In the genomic region with DNA sequence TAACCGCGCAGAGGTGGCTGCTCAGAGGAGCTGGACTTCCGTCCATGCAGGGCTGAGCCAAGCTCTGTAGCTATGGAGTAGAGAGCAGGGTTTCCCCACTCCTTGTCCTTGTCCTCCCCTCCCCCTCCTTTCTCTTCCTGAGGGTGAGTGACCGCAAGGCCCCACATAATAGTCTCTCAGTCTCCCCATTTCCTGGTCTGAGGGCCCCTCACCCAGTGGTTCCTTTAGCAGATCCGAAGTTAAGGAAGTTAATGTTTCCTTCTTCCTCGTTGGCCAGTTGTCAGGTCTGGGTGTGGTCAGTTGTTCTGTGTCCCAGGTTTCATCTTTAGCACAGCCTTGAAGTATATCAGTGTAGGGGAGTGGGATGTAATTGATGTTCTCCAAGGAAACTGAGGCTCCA, we compare ENCODE assay signal across 16 mouse cellular contexts. TPM values are rescaled to one million over a fixed set of nuclear protein-coding genes. Genes with fewer than 3 reads are reported as not detected.
DNase-seq lines count a peak whose midpoint lies in the region; ATAC-seq and TF ChIP-seq lines count a peak whose summit lies in the region.
"Had no signal": no experiment of that assay in that cellular context is flagged by ENCODE, and none has a peak within 500 bp of the region (broad histone marks: within the 10 kb centered on the region; RNA-seq: fewer than 3 reads in every experiment).

No protein-coding gene starts in this region.

- no peak for DNase-seq in limb, embryonic 10.5 days (ENCODE audit: low spot score)
- DNase-seq in midbrain, embryonic 11.5 days (ENCODE audit: low spot score, missing footprints) = no peak
- DNase-seq in natural killer cell, adult 2 months (ENCODE audit: low spot score in 2 of 2) = no peak
- DNase-seq: adrenal gland, adult 2 months; cerebellum, adult 2 months; heart, adult 2 months; heart, postnatal 14 days; kidney, adult 9 months; liver, embryonic 13.5 days had no signal

- 0 out of 2 replicates have a peak overlapping the region, but pooled peaks have one; percentile 0 for H3K9ac ChIP-seq in limb, embryonic 15.5 days
- H3K9ac ChIP-seq in intestine, postnatal 0 days (ENCODE audit: low read depth, low read length) = no peak overlapping the region
- no peak overlapping the region for H3K9ac ChIP-seq in midbrain, embryonic 11.5 days (ENCODE audit: low read length)
- H3K9ac ChIP-seq: hindbrain, embryonic 14.5 days; liver, embryonic 13.5 days had no signal

- H3K4me2 ChIP-seq in limb, embryonic 15.5 days = no peak overlapping the region
- H3K4me2 ChIP-seq in intestine, postnatal 0 days (replicated peaks; ENCODE audit: low read depth) = no peak overlapping the region
- H3K4me2 ChIP-seq in midbrain, embryonic 11.5 days = no peak overlapping the region
- H3K4me2 ChIP-seq: hindbrain, embryonic 14.5 days; liver, embryonic 13.5 days had no signal

- no peaks in the 10 kb centered on the region for H3K9me3 ChIP-seq in limb, embryonic 15.5 days
- no peaks in the 10 kb centered on the region for H3K9me3 ChIP-seq in limb, embryonic 10.5 days (replicated peaks)
- H3K9me3 ChIP-seq in intestine, postnatal 0 days (ENCODE audit: control insufficient read depth) = no peaks in the 10 kb centered on the region
- H3K9me3 ChIP-seq in midbrain, embryonic 11.5 days (ENCODE audit: control insufficient read depth, low read length) = no peaks in the 10 kb centered on the region
- H3K9me3 ChIP-seq: forebrain, embryonic 10.5 days; G1E; liver, embryonic 13.5 days had no signal

- H3K4me3 ChIP-seq in limb, embryonic 15.5 days = no peak overlapping the region
- H3K4me3 ChIP-seq in limb, embryonic 10.5 days = no peak overlapping the region
- no peak overlapping the region for H3K4me3 ChIP-seq in bone marrow macrophage, adult 2 months (ENCODE audit: insufficient read depth, low read length)
- H3K4me3 ChIP-seq in intestine, postnatal 0 days (ENCODE audit: low read depth, low read length) = no peak overlapping the region
- no peak overlapping the region for H3K4me3 ChIP-seq in small intestine, adult 2 months (ENCODE audit: low read depth, low read length)
- H3K4me3 ChIP-seq in midbrain, embryonic 11.5 days (ENCODE audit: low read depth, low read length) = no peak overlapping the region
- H3K4me3 ChIP-seq: forebrain, embryonic 10.5 days; heart, adult 2 months; liver, embryonic 13.5 days had no signal

- no peaks in the 10 kb centered on the region for H3K27me3 ChIP-seq in limb, embryonic 15.5 days
- H3K27me3 ChIP-seq in limb, embryonic 10.5 days (ENCODE audit: low read depth, poor library complexity, severe bottlenecking) = no peaks in the 10 kb centered on the region
- H3K27me3 ChIP-seq in intestine, postnatal 0 days (replicated peaks; ENCODE audit: control insufficient read depth, insufficient read depth, low read length) = no peaks in the 10 kb centered on the region
- no peaks in the 10 kb centered on the region for H3K27me3 ChIP-seq in small intestine, adult 2 months (ENCODE audit: control insufficient read depth, insufficient read depth, low read length)
- H3K27me3 ChIP-seq in midbrain, embryonic 11.5 days (ENCODE audit: control insufficient read depth, insufficient read depth, low read length) = no peaks in the 10 kb centered on the region
- H3K27me3 ChIP-seq: liver, embryonic 13.5 days had no signal

- no peak for ATAC-seq in limb, embryonic 15.5 days (ENCODE audit: insufficient number of reproducible peaks, low FRiP score, low TSS enrichment, low read depth)
- ATAC-seq in intestine, postnatal 0 days = peak; percentile 68
- ATAC-seq in midbrain, embryonic 11.5 days (ENCODE audit: low FRiP score) = no peak

- no peaks in the 10 kb centered on the region for H3K4me1 ChIP-seq in limb, embryonic 15.5 days
- peaks cover 11% of the 10 kb centered on the region for H3K4me1 ChIP-seq in limb, embryonic 10.5 days
- peaks cover 42% of the 10 kb centered on the region for H3K4me1 ChIP-seq in bone marrow macrophage, adult 2 months (ENCODE audit: control insufficient read depth, insufficient read depth, low read length)
- no peaks in the 10 kb centered on the region for H3K4me1 ChIP-seq in intestine, postnatal 0 days (replicated peaks; ENCODE audit: control insufficient read depth, insufficient read depth, low read length)
- peaks cover 11% of the 10 kb centered on the region for H3K4me1 ChIP-seq in small intestine, adult 2 months (ENCODE audit: control insufficient read depth, insufficient read depth, insufficient read length, low read length)
- H3K4me1 ChIP-seq in midbrain, embryonic 11.5 days (ENCODE audit: control insufficient read depth, insufficient read depth, low read length) = no peaks in the 10 kb centered on the region
- H3K4me1 ChIP-seq: forebrain, embryonic 10.5 days had no signal

- peaks cover 38% of the 10 kb centered on the region for H3K36me3 ChIP-seq in limb, embryonic 15.5 days
- peaks cover 43% of the 10 kb centered on the region for H3K36me3 ChIP-seq in limb, embryonic 10.5 days
- peaks cover 21% of the 10 kb centered on the region for H3K36me3 ChIP-seq in intestine, postnatal 0 days (ENCODE audit: control insufficient read depth, insufficient read depth)
- H3K36me3 ChIP-seq in small intestine, adult 2 months (ENCODE audit: control insufficient read depth, insufficient read depth, low read length) = peaks cover 3% of the 10 kb centered on the region
- H3K36me3 ChIP-seq in midbrain, embryonic 11.5 days (ENCODE audit: control insufficient read depth, insufficient read depth, low read length) = peaks cover 3% of the 10 kb centered on the region; the same call in 1 of the 2 replicates
- H3K36me3 ChIP-seq: G1E had no signal

- 76% methylated on average over 6 of the region's 6 CpGs for WGBS in limb, embryonic 15.5 days
- WGBS in limb, embryonic 10.5 days = 85% methylated on average over 6 of the region's 6 CpGs
- 40% methylated on average over 6 of the region's 6 CpGs for WGBS in intestine, postnatal 0 days
- 46% methylated on average over 6 of the region's 6 CpGs for WGBS in small intestine, adult 2 months
- 84% methylated on average over 6 of the region's 6 CpGs for WGBS in midbrain, embryonic 11.5 days

- no peak for TF ChIP-seq POLR2A in bone marrow macrophage, adult 2 months (IDR thresholded peaks at IDR 0.05; ENCODE audit: borderline replicate concordance, low read depth, low read length)
- TF ChIP-seq POLR2A in small intestine, adult 2 months (IDR thresholded peaks at IDR 0.05; ENCODE audit: low read depth, low read length) = no peak

- no peak overlapping the region for H3K27ac ChIP-seq in limb, embryonic 15.5 days
- H3K27ac ChIP-seq in limb, embryonic 10.5 days = no peak overlapping the region
- H3K27ac ChIP-seq in bone marrow macrophage, adult 2 months (ENCODE audit: insufficient read depth, low read depth, low read length) = peak overlapping the region; percentile 51
- H3K27ac ChIP-seq in intestine, postnatal 0 days (ENCODE audit: low read depth, low read length) = no peak overlapping the region
- H3K27ac ChIP-seq in small intestine, adult 2 months (ENCODE audit: insufficient read depth, low read depth, low read length) = peak overlapping the region; percentile 16; the same call in 1 of the 2 replicates
- no peak overlapping the region for H3K27ac ChIP-seq in midbrain, embryonic 11.5 days (ENCODE audit: low read depth, low read length)
- H3K27ac ChIP-seq: forebrain, embryonic 10.5 days; heart, adult 2 months; hindbrain, embryonic 14.5 days; liver, embryonic 13.5 days had no signal

- TF ChIP-seq CTCF in bone marrow macrophage, adult 2 months (IDR thresholded peaks at IDR 0.05; ENCODE audit: low read depth, low read length) = no peak
- TF ChIP-seq CTCF in intestine, postnatal 0 days (IDR thresholded peaks at IDR 0.05; ENCODE audit: low read depth) = no peak
- TF ChIP-seq CTCF in small intestine, adult 2 months (IDR thresholded peaks at IDR 0.05; ENCODE audit: extremely low read depth, insufficient read length, insufficient replicate concordance, low read depth, low read length) = no peak

RNA-seq across cellular contexts. Expression of a gene that starts 17.5 kb away (rescaled TPM):
- polyA plus RNA-seq in limb, embryonic 15.5 days (2015; fragmentation: Nextera tagmentation; extraction: Ambion mirVana) = 3.1 and 3.7 TPM in 2 replicates
- polyA plus RNA-seq in limb, embryonic 10.5 days (2016; fragmentation: Nextera tagmentation; extraction: Ambion mirVana) = 1.8 and 2.4 TPM in 2 replicates
- polyA plus RNA-seq in bone marrow macrophage, adult 2 months (2012; ENCODE audit: insufficient read depth, insufficient read length, missing spikeins) = 181 and 187 TPM in 2 replicates
- polyA plus RNA-seq in intestine, postnatal 0 days (2015; fragmentation: Nextera tagmentation; extraction: Ambion mirVana) = 23.1 and 23.2 TPM in 2 replicates
- 11.9 and 34.7 TPM in 2 replicates for polyA plus RNA-seq in small intestine, adult 2 months (2012; rRNA removed)
- 1.4 and 1.7 TPM in 2 replicates for polyA plus RNA-seq in midbrain, embryonic 11.5 days (2014; fragmentation: Nextera tagmentation; extraction: Ambion mirVana)

RNA-seq across cellular contexts. Expression of a gene that starts 20.1 kb away (rescaled TPM):
- 10.7 and 11.1 TPM in 2 replicates for polyA plus RNA-seq in limb, embryonic 15.5 days (2015; fragmentation: Nextera tagmentation; extraction: Ambion mirVana)
- polyA plus RNA-seq in limb, embryonic 10.5 days (2016; fragmentation: Nextera tagmentation; extraction: Ambion mirVana) = 8.9 and 9.4 TPM in 2 replicates
- polyA plus RNA-seq in bone marrow macrophage, adult 2 months (2012; ENCODE audit: insufficient read depth, insufficient read length, missing spikeins) = 50.6 and 63.4 TPM in 2 replicates
- 6.7 and 7.7 TPM in 2 replicates for polyA plus RNA-seq in intestine, postnatal 0 days (2015; fragmentation: Nextera tagmentation; extraction: Ambion mirVana)
- 9.7 and 17.3 TPM in 2 replicates for polyA plus RNA-seq in small intestine, adult 2 months (2012; rRNA removed)
- polyA plus RNA-seq in midbrain, embryonic 11.5 days (2014; fragmentation: Nextera tagmentation; extraction: Ambion mirVana) = 4.1 and 5.1 TPM in 2 replicates

RNA-seq across cellular contexts. Expression of a gene that starts 20.1 kb away (rescaled TPM):
- polyA plus RNA-seq in limb, embryonic 15.5 days (2015; fragmentation: Nextera tagmentation; extraction: Ambion mirVana) = 6.9 and 8.0 TPM in 2 replicates
- 6.5 and 8.1 TPM in 2 replicates for polyA plus RNA-seq in limb, embryonic 10.5 days (2016; fragmentation: Nextera tagmentation; extraction: Ambion mirVana)
- 39.6 and 41.9 TPM in 2 replicates for polyA plus RNA-seq in bone marrow macrophage, adult 2 months (2012; ENCODE audit: insufficient read depth, insufficient read length, missing spikeins)
- polyA plus RNA-seq in intestine, postnatal 0 days (2015; fragmentation: Nextera tagmentation; extraction: Ambion mirVana) = 7.7 and 8.3 TPM in 2 replicates
- 12.6 and 19.2 TPM in 2 replicates for polyA plus RNA-seq in small intestine, adult 2 months (2012; rRNA removed)
- 4.2 and 5.2 TPM in 2 replicates for polyA plus RNA-seq in midbrain, embryonic 11.5 days (2014; fragmentation: Nextera tagmentation; extraction: Ambion mirVana)

Comparison
In these comparisons a context has a peak if more than half of its experiments do, and no peak if none do; other contexts are left out.
1. H3K27ac ChIP-seq: peak in bone marrow macrophage, adult 2 months (single experiment) and small intestine, adult 2 months (single experiment); none in limb, embryonic 15.5 days (single experiment), limb, embryonic 10.5 days (single experiment), intestine, postnatal 0 days (single experiment) and midbrain, embryonic 11.5 days (single experiment).